Mouse (Mus musculus) adrenal gland, postnatal 25 days (tissue): ENCODE data around the gene Wdr48. TPM values are rescaled to one million over a fixed set of nuclear protein-coding genes. Genes with fewer than 3 reads are reported as not detected.

Experiments used
- DNase-seq: peaks from one replicate; pipeline ENCODE4 v3.0.0; 2021; ENCODE audit warnings: mixed read lengths
- total RNA-seq: library from RNA; stranded (reverse); gene quantifications from 2 replicates; pipeline ENCODE4 v1.2.3, GENCODE M21; 2021

Gene Wdr48
- total RNA-seq, 1 experiment from 2014 or later = 55.2 TPM

GRCm38 (mm10) chr9:119970221-119970620 is 75.5 kb downstream of the Wdr48 start:
- DNase-seq = peak; percentile 65

DNA sequence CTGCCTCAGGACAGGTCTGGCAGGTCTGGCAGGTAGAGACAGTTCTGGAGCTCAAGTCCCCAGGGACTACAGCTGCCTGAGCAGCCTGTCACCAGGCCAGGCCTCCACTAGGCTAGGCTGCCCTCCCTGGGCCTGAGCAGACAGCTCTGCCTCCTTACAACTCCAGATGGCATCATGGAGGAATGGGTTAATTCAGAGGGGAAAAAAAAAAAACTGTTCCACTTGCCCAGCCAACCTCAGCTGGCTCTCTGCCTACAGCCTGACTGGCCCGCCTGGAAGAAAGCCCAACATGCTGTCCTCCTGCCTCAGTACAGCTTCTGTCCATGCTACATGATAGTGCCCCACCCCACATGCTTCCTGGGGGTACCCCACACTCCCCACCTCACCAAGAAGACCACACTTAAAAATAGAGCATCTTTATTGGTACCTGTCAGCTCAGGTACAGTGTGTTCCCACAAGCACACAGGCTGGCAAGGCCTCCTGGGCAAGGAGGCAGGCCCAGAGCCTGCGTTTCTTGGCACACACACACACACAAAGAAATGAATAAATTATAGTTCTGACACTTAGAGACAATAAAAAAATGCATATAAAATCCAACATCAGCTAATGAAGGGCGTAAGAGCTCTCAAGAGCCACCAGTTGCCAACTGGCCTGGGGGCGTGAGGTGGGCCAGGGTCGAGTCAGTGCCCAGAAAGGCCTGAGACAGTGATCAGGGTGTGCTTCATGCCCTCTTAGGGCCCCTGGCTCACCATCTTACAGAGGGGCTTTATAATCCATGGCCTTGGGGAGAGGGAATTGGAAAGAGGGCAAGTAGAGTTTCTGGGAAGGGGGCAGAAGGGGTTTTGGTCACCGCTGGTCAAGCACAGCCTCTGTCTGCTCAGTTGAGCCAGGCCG is 76.3 kb downstream of the Wdr48 start:
- peak; percentile 36 for DNase-seq

DNA sequence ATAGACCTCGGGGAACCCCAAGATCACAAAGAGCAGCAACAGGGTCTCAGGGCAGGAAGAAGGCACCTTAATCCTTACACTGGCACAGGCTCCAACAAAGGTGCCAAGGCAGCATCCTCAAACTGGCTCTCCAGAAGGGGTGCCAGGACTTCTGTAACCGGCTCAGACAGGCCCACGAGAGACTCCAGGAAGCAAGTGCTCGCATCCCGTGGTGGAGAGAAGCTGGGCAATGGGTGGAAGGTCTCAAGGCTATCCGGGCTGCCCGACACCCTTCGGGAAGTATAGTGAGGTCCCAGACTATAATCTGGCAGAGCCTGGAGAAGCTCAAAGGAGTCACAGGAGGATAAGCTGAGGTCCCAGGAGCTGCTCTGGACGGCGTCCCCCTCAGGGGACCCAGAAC is 77.5 kb downstream of the Wdr48 start:
- DNase-seq = no peak

- peak; percentile 22 for DNase-seq
Measured at GRCm38 (mm10) chr9:119972582-119972981, 77.9 kb downstream of the Wdr48 start.

GRCm38 (mm10) chr9:119973281-119973680 is 78.6 kb downstream of the Wdr48 start:
- DNase-seq = no peak

DNA sequence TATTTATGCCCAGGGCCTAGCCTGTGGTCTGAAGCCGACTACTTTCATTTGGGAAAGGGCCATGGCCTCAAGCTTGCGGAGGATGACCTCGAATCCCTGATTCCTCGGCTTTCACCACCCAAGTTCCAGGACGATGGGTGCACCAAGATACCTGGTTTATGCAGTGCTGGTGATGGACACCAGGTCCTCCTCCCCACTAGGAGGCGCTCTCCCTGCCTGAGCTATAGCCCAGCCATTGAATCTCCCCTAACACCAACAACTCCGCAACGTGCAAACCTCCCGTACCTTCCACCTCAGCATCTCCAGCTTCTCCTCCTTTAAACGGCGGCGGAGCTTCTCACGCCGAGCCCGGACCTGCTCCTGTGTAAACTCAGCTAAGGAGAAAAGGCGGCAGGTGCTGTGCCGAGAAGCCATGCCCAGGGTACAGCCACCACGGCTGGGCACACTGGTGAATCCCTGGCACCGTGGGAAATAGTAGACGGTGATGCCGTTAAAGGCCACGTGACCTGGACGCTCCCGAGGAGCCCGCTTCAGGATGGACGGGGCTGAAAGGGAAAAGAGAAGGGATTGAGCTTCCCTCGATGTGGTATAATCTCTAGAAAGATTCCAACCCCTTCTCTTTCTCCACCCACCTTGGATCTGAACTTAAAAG is 79.3 kb downstream of the Wdr48 start:
- no peak for DNase-seq

DNA sequence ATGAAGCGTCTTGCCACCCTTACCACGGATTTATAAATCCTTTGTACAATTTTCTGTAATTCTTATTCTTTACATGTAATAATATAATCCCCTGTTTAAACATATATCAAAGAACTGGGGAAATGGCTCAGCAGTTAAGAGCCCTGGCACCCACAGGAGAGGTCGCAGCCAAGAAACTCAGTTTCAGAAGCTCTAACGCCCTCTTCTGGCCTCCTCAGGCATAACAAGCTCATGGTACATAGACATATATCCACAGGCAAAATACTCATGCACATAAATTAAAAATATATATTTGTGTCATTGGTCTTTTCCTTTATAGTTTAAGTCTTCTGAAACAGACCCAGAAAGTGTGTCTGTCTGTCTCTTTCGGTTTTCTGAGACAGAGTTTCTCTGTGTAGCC is 79.9 kb downstream of the Wdr48 start:
- no peak for DNase-seq

DNA sequence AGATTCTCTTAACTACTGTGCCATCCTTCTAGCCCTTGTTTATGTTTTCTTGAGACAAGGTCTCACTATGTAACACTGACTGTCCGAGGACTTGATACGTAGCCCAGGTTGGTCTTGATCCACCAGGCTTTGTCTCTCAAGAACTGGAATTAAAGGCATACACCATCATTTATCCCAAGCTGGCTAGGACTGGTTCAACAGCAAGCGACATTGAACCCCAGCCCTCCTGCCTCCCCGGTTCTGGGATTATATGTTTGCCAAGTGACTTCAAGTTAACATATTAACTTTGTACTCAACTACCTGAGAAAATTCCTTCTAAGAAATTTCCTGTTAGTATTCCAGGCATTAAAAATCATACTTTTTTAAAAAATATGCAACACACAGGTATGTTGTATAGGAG is 80.6 kb downstream of the Wdr48 start:
- DNase-seq = no peak

Other genes starting within 250 kb of the Wdr48 start
- not detected in 2 replicates for gene Scn10a, start 175.6 kb upstream of the Wdr48 start, total RNA-seq
- not detected in 2 replicates for gene Scn11a, start 69.4 kb upstream of the Wdr48 start, total RNA-seq
- gene Gorasp1, start 42.7 kb downstream of the Wdr48 start, total RNA-seq = 16.5 and 33.1 TPM in 2 replicates
- gene Ttc21a, start 42.7 kb downstream of the Wdr48 start, total RNA-seq = 0.15 TPM in 1 of 2 replicates, not detected in the other
- gene Csrnp1, start 89.8 kb downstream of the Wdr48 start, total RNA-seq = 12.5 and 13.0 TPM in 2 replicates
- gene Xirp1, start 128.7 kb downstream of the Wdr48 start, total RNA-seq = 0.12 TPM in 1 of 2 replicates, not detected in the other
- 4.3 and 5.9 TPM in 2 replicates for gene Cx3cr1, start 175.0 kb downstream of the Wdr48 start, total RNA-seq
- not detected in 2 replicates for gene Ccr8, start 197.2 kb downstream of the Wdr48 start, total RNA-seq
- gene Slc25a38, start 215.5 kb downstream of the Wdr48 start, total RNA-seq = 28.7 and 37.0 TPM in 2 replicates
- 585 and 720 TPM in 2 replicates for gene Rpsa, start 232.8 kb downstream of the Wdr48 start, total RNA-seq